Mouse (Mus musculus) kidney, postnatal 14 days (tissue): ENCODE results near the gene Mtch2.
"Not testable (repeated sequence)": the region's sequence is repeated elsewhere in the genome, so short reads cannot be mapped to it uniquely, and the experiment has no call there.

Source experiments
- DNase-seq: peaks from one replicate; pipeline ENCODE4 v3.0.0; 2022; ENCODE audit warnings: mixed read lengths

The Mtch2 gene

GRCm38 (mm10) chr2:90846955-90847680, at the start of gene Mtch2:
Gene Mtch2, plus strand, starts transcription at chr2:90847155.
- peak; percentile 99 for DNase-seq

- peak; percentile 19 for DNase-seq
Measured at GRCm38 (mm10) chr2:90808241-90809126, 38.5 kb upstream of the Mtch2 start.

- DNase-seq = no peak
Measured at GRCm38 (mm10) chr2:90810751-90811150, 36.2 kb upstream of the Mtch2 start.

GRCm38 (mm10) chr2:90815266-90815665, 31.7 kb upstream of the Mtch2 start:
- no peak for DNase-seq

GRCm38 (mm10) chr2:90816144-90816543, 30.8 kb upstream of the Mtch2 start:
- DNase-seq = no peak

- DNase-seq = no peak
Measured at GRCm38 (mm10) chr2:90818710-90819109, 28.2 kb upstream of the Mtch2 start.

GRCm38 (mm10) chr2:90820894-90821293, 26.1 kb upstream of the Mtch2 start:
- DNase-seq = no peak

- DNase-seq = no peak
Measured at GRCm38 (mm10) chr2:90822978-90823377, 24.0 kb upstream of the Mtch2 start.

GRCm38 (mm10) chr2:90823781-90824180, 23.2 kb upstream of the Mtch2 start:
- DNase-seq = no peak

- not testable (repeated sequence) for DNase-seq
Measured at GRCm38 (mm10) chr2:90824528-90824927, 22.4 kb upstream of the Mtch2 start.

- no peak for DNase-seq
Measured at GRCm38 (mm10) chr2:90825515-90826172, 21.3 kb upstream of the Mtch2 start.

GRCm38 (mm10) chr2:90828739-90829138, 18.2 kb upstream of the Mtch2 start:
- DNase-seq = no peak

- DNase-seq = no peak
Measured at GRCm38 (mm10) chr2:90833502-90833901, 13.5 kb upstream of the Mtch2 start.

- DNase-seq = no peak
Measured at GRCm38 (mm10) chr2:90838621-90839020, 8.3 kb upstream of the Mtch2 start.

GRCm38 (mm10) chr2:90843666-90844065, 3.3 kb upstream of the Mtch2 start:
- DNase-seq = no peak

GRCm38 (mm10) chr2:90844262-90844661, 2.7 kb upstream of the Mtch2 start:
- DNase-seq = no peak

GRCm38 (mm10) chr2:90845234-90845633, 1.7 kb upstream of the Mtch2 start:
- no peak for DNase-seq

- peak; percentile 32 for DNase-seq
Measured at GRCm38 (mm10) chr2:90846171-90846570, 784 bp upstream of the Mtch2 start.

GRCm38 (mm10) chr2:90846597-90846954, 379 bp upstream of the Mtch2 start:
- no peak for DNase-seq

GRCm38 (mm10) chr2:90847681-90848050, 711 bp downstream of the Mtch2 start:
- no peak for DNase-seq

GRCm38 (mm10) chr2:90848331-90848730, 1.4 kb downstream of the Mtch2 start:
- DNase-seq = no peak

- no peak for DNase-seq
Measured at GRCm38 (mm10) chr2:90850401-90850800, 3.4 kb downstream of the Mtch2 start.

GRCm38 (mm10) chr2:90861486-90861885, 14.5 kb downstream of the Mtch2 start:
- DNase-seq = no peak

- no peak for DNase-seq
Measured at GRCm38 (mm10) chr2:90864184-90864583, 17.2 kb downstream of the Mtch2 start.
